Mouse (Mus musculus) intestine, embryonic 15.5 days (tissue): Measurements from ENCODE around the gene Ralgps1. TPM values are rescaled to one million over a fixed set of nuclear protein-coding genes. Genes with fewer than 3 reads are reported as not detected.

ENCODE experiments used
- ATAC-seq: fragments of 200-750 bp; cut with Nextera tagmentation; 2 replicates; pipeline ENCODE4 v1.8.0; 2017; ENCODE audit warnings: moderate TSS enrichment, moderate library complexity
- H3K27ac ChIP-seq: fragments of 300-500 bp; sonication (generic); 2 replicates; pipeline ENCODE4 v1.5.1; 2015; ENCODE audit warnings: mild to moderate bottlenecking, inconsistent platforms
- H3K27me3 ChIP-seq: fragments of 300-500 bp; sonication (generic); replicated peaks from 2 replicates; pipeline ENCODE4 v1.6.1; 2015; ENCODE audit warnings: inconsistent platforms
- H3K36me3 ChIP-seq: fragments of 300-500 bp; sonication (generic); 2 replicates; pipeline ENCODE4 v1.6.1; 2015; ENCODE audit warnings: inconsistent platforms
- H3K4me1 ChIP-seq: fragments of 300-500 bp; sonication (generic); replicated peaks from 2 replicates; pipeline ENCODE4 v1.6.1; 2015; ENCODE audit warnings: inconsistent platforms
- H3K4me2 ChIP-seq: fragments of 300-500 bp; sonication (generic); replicated peaks from 2 replicates; pipeline ENCODE4 v1.6.1; 2015; ENCODE audit warnings: mild to moderate bottlenecking, inconsistent platforms
- H3K4me3 ChIP-seq: fragments of 300-500 bp; sonication (generic); replicated peaks from 2 replicates; pipeline ENCODE4 v1.5.1; 2015; ENCODE audit warnings: inconsistent platforms
- H3K9ac ChIP-seq: fragments of 300-500 bp; sonication (generic); 2 replicates; pipeline ENCODE4 v1.6.1; 2015; ENCODE audit warnings: inconsistent platforms
- H3K9me3 ChIP-seq: fragments of 300-500 bp; sonication (generic); 2 replicates; pipeline ENCODE4 v1.6.1; 2016; ENCODE audit warnings: inconsistent platforms
- WGBS: fragments of 180-500 bp; shearing (Covaris S2); methylation state at CpG from one replicate; pipeline ENCODE4 v1.1.7; 2015; 5-methylcytosine and 5-hydroxymethylcytosine counted together
- polyA plus RNA-seq: library from polyadenylated mRNA; unstranded; fragments of >200 nt; fragmentation: Nextera tagmentation; extraction: Ambion mirVana; gene quantifications from 2 replicates; pipeline ENCODE4 v1.2.1, GENCODE M21; 2015

The Ralgps1 gene
- polyA plus RNA-seq, 1 experiment from 2014 or later = 5.5 TPM

DNA sequence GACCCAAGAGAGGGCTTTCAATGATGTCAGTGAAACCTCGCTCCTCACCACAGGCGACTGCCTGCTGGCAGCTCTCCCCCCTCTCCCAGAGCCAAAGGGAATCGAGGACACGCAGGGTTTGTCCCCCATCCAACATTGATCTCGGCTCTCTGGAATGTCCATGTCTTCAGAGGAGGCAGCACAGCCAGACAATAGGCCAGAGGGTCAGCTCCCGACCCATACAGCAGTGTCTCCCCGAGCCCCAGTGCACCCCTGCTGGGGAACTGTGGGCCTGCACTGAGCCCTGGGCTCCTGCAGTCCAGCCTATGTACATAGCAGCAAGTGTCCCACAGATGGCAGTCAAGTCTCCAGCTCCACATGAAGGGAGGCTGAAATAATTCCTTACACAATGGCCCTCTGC, 54.8 kb downstream of the Ralgps1 start:
- ATAC-seq = peak; percentile 81
- Histone ChIP-seq H3K27me3 (no peaks in the 10 kb centered on the region), H3K9me3 (no peaks in the 10 kb centered on the region), H3K27ac (peak overlapping the region; percentile 67), H3K4me1 (peaks cover 23% of the 10 kb centered on the region), H3K9ac (no peak overlapping the region), H3K4me2 (no peak overlapping the region), H3K4me3 (no peak overlapping the region), H3K36me3 (no peaks in the 10 kb centered on the region)
- WGBS = 34% methylated on average over 7 of the region's 7 CpGs

DNA sequence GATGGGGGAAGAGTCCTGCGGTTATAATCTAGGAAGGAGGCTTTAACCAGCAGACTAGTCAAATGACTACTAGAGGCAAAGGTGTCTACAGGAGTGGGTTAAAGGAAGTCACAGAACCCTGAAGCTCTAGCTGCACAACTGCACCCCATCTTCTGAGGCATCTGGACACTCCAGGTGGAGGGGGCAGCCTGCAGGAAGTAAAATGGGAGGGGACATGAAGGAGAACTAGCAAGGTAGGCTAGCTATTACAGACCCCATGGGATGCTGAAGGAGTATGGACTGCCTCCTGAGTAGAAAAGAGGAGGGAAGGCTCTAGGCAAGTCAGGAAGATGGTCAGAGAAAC, 55.3 kb downstream of the Ralgps1 start:
- H3K9ac ChIP-seq = no peak overlapping the region

DNA sequence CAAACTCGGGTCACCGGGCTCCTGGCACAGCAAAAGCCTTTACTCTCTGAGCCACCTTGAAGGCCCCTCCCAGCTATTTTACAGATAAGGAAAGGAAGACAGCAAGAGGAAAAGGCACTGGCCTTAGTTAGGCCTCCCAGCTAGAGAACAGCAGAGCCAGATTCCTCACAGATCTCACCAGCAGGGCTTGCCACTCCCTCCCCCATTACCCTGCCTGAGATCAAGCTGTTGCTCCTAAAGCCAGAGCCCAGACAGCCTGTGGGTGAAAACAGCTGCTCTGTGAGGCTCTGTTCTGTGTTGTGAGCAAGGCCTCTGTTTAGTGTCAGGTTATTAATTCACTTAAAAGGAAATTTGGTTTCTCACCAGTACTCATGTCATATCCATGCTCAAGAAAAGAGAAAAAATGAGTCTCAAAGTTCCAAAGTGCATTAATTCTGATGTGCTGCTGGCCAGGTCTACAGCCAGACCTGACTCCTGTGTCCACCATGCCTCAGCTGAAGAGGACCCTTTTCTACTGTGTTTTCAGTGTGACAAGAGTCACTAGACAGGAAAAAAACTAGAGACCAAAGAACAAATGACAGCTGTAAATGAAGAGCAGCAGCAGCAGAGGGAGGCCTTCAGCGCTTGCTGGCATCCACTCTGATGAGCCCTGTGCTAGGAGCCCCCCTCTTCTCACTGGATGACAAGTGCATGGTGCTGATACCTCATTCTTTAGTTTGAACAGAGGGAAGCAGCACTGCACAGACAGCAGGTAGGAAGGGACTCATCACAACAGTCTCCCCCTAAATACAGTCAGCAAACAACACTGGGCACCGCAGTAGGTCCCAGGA, 55.8 kb downstream of the Ralgps1 start:
- WGBS = 48% methylated on average over 4 of the region's 4 CpGs

More for the DNA sequence above, 55.3 kb downstream of the Ralgps1 start:
- Histone ChIP-seq H3K36me3 (no peaks in the 10 kb centered on the region), H3K4me3 (no peak overlapping the region), H3K4me1 (peaks cover 23% of the 10 kb centered on the region), H3K27me3 (no peaks in the 10 kb centered on the region), H3K27ac (peak overlapping the region; percentile 67), H3K9me3 (no peaks in the 10 kb centered on the region), H3K4me2 (no peak overlapping the region)
- no peak for ATAC-seq
- 79% methylated on average over 1 of the region's 1 CpGs for WGBS

DNA sequence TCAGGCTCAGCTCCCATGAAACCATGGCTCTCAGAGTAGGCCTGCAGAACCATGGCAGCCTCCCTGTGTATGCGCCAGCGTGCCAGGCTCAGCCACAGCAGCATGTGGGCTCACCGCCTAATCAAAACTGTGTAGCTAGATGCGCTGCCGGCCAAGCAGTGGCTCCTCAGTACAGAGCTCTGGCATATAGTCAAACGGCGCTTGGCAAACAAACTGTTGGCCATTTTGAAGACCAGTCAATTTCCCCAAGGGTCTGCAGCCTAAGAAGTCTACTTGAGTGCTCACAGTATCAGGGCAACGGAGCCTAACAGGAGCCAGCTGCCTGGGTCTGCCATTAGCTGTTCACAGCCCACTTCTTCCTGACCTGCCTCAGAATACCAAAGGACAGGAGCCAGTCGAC, 61.9 kb downstream of the Ralgps1 start:
- Histone ChIP-seq H3K9me3 (no peaks in the 10 kb centered on the region), H3K4me2 (no peak overlapping the region), H3K27me3 (no peaks in the 10 kb centered on the region), H3K9ac (no peak overlapping the region), H3K36me3 (no peaks in the 10 kb centered on the region), H3K4me3 (no peak overlapping the region), H3K4me1 (peaks cover under 1% of the 10 kb centered on the region; the same call in 1 of the 2 replicates), H3K27ac (no peak overlapping the region)
- ATAC-seq = no peak
- WGBS = 84% methylated on average over 9 of the region's 9 CpGs

More for the DNA sequence above, 55.8 kb downstream of the Ralgps1 start:
- Histone ChIP-seq H3K27me3 (no peaks in the 10 kb centered on the region), H3K4me3 (no peak overlapping the region), H3K9ac (no peak overlapping the region), H3K9me3 (no peaks in the 10 kb centered on the region), H3K4me2 (no peak overlapping the region), H3K4me1 (peaks cover 23% of the 10 kb centered on the region), H3K27ac (peak overlapping the region; percentile 67), H3K36me3 (no peaks in the 10 kb centered on the region)
- ATAC-seq = peak; percentile 84

DNA sequence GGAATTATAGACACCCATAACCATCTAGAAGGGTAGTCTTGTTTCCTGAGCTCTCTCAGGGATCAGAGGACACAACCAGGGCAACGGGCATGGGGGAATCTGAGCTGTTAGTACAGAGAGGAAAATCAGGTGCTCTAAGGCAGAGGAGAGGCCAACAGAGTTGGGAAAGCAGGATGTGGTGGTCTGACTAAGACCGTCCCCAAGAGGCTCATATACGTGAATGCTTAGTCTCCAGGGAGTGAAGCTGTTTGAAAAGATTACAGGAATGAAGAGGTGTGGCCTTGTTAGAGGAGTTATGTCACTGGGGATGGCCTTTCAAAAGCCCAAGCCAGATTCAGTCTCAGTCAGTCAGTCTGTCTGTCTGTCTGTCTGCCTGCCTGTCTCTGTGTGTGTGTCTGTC, 64.7 kb downstream of the Ralgps1 start:
- Histone ChIP-seq H3K4me1 (peaks cover 12% of the 10 kb centered on the region), H3K9me3 (no peaks in the 10 kb centered on the region), H3K9ac (no peak overlapping the region), H3K4me3 (no peak overlapping the region), H3K36me3 (no peaks in the 10 kb centered on the region), H3K27me3 (no peaks in the 10 kb centered on the region), H3K27ac (no peak overlapping the region), H3K4me2 (no peak overlapping the region)
- no peak for ATAC-seq
- 87% methylated on average over 3 of the region's 3 CpGs for WGBS

DNA sequence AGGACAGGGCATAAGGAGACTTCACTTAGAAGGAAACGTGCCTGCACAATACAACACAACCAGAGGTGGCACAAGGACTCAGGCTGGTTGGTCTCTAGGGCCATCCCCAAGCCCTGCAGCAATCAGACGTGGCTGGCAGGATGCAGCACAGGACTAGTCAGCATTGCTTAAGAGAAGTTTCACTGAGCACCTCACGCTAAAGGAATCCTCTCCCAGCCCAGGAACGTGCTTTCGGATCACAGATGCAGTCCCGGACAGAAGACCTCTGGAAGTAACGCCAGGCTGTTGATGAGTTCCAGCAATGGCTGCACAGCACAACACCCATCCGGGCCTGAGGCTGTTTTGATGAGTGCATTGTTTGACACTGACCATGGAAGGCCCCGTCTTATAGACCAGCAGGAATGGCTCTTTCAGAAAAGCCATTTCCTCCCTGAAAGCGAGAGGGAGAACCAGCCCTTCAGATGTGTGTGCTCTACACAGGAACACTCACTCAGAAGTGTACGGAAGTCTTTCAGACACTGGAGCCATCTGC, 67.8 kb downstream of the Ralgps1 start:
- Histone ChIP-seq H3K36me3 (no peaks in the 10 kb centered on the region), H3K4me2 (no peak overlapping the region), H3K9ac (no peak overlapping the region), H3K27ac (peak overlapping the region; percentile 65), H3K4me3 (no peak overlapping the region), H3K9me3 (no peaks in the 10 kb centered on the region), H3K4me1 (peaks cover 16% of the 10 kb centered on the region), H3K27me3 (no peaks in the 10 kb centered on the region)
- ATAC-seq = peak; percentile 48
- 50% methylated on average over 11 of the region's 11 CpGs for WGBS

DNA sequence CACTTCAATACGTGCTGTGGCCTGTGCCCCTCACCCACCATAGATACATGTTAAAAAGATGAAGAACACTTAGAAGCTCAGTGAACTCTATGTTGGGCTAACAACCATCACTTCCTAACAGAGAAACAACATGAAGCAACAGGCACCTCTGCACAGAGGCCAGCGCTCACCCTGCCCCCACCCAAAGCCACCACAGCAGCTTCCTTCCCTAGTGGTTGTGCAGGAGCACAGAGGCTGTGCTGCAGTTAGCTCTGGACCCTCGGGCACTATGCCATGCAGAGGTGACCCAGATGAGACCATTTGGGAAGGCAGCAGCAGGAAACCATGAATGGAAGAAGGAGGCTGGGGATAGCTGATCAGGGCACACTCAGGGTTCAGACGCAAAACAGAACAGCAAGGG, 68.5 kb downstream of the Ralgps1 start:
- peaks cover 16% of the 10 kb centered on the region for H3K4me1 ChIP-seq
- H3K9ac ChIP-seq = no peak overlapping the region
- no peak overlapping the region for H3K4me3 ChIP-seq
- H3K27me3 ChIP-seq = no peaks in the 10 kb centered on the region
- ATAC-seq = no peak
- no peaks in the 10 kb centered on the region for H3K36me3 ChIP-seq
- no peaks in the 10 kb centered on the region for H3K9me3 ChIP-seq
- WGBS = 71% methylated on average over 4 of the region's 4 CpGs
- no peak overlapping the region for H3K27ac ChIP-seq
- no peak overlapping the region for H3K4me2 ChIP-seq

DNA sequence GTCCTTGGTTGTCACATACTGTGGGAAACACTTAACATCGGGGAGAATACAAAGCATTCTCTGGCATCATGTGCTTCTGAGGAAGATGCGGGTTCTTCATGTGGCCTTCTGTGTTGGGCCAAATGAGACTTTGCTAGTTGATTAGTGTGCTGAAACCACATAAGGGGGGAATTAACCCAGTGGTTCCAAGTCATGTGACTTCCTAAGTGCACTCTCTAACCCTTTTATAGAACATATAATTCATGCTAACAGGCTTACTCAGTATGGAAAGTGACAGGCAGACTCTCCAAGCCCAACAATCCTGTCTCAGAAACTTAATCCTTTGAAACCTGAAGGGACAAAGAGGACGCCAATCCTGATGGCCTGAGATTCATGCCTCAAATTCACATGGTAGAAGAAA, 68.9 kb downstream of the Ralgps1 start:
- ATAC-seq = no peak
- Histone ChIP-seq H3K36me3 (no peaks in the 10 kb centered on the region), H3K4me3 (no peak overlapping the region), H3K9me3 (no peaks in the 10 kb centered on the region), H3K4me1 (peaks cover 16% of the 10 kb centered on the region), H3K4me2 (no peak overlapping the region), H3K9ac (no peak overlapping the region), H3K27ac (no peak overlapping the region), H3K27me3 (no peaks in the 10 kb centered on the region)
- 78% methylated on average over 3 of the region's 3 CpGs for WGBS

DNA sequence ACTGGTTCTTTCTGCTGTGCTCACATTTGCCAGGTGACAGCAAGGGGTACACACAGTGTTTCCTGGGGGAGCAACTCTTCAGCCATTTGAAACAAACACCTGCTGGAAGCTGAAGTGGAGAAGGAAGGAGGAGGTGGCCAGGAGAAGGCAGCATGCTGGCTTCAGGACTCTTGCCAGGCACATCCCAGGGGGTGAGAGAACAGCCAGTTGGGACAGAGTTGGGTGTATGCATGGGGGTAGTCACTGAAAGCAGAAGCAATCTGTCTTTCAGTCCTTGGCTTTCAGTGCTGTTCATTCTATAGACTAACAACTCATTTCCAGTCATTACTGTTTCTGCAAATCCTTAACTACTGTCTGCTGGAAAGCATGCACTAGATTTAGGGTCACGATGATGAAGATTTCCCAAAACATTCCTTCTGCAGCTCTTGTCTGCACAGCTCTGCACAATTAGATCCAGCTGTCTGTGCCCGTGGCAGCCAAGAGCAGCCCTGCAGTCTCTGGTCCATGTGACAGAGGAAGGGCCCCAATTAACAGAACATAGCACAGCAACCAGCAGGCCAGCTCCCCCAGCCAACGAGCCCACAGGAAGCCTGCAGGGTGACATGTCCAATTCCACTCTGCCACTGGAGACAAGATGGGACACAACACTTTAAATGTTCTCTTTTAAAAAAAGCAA, 70.8 kb downstream of the Ralgps1 start:
- H3K36me3 ChIP-seq = no peaks in the 10 kb centered on the region
- H3K4me2 ChIP-seq = no peak overlapping the region
- H3K4me1 ChIP-seq = peaks cover 16% of the 10 kb centered on the region
- no peaks in the 10 kb centered on the region for H3K27me3 ChIP-seq
- no peaks in the 10 kb centered on the region for H3K9me3 ChIP-seq
- no peak overlapping the region for H3K4me3 ChIP-seq
- H3K9ac ChIP-seq = no peak overlapping the region
- 0 out of 2 replicates have a peak overlapping the region, but pooled peaks have one; percentile 8 for H3K27ac ChIP-seq
- no peak for ATAC-seq
- 29% methylated on average over 3 of the region's 3 CpGs for WGBS

DNA sequence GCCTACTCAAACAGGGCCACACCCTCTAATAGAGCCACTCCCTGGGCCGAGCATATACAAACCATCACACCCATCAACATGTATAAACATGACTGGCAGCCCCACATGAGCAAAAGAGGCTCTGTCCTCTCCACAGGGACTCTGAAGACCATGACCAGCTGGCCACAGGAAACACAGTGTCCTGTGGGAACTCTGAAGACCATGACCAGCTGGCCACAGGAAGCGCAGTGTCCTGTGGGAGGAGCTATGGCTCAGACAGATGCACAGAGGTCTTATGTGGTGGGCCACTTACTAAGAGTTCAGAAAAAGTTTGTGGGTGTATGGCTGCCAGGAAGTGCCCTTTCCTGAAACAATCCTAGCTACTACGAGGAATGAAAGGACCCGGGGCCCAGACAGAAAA, 72.4 kb downstream of the Ralgps1 start:
- H3K9ac ChIP-seq = no peak overlapping the region
- H3K27ac ChIP-seq = no peak overlapping the region
- WGBS = 75% methylated on average over 4 of the region's 4 CpGs
- H3K4me2 ChIP-seq = no peak overlapping the region
- H3K36me3 ChIP-seq = no peaks in the 10 kb centered on the region
- peaks cover 10% of the 10 kb centered on the region for H3K4me1 ChIP-seq
- ATAC-seq = no peak
- H3K4me3 ChIP-seq = no peak overlapping the region
- H3K27me3 ChIP-seq = no peaks in the 10 kb centered on the region
- no peaks in the 10 kb centered on the region for H3K9me3 ChIP-seq

DNA sequence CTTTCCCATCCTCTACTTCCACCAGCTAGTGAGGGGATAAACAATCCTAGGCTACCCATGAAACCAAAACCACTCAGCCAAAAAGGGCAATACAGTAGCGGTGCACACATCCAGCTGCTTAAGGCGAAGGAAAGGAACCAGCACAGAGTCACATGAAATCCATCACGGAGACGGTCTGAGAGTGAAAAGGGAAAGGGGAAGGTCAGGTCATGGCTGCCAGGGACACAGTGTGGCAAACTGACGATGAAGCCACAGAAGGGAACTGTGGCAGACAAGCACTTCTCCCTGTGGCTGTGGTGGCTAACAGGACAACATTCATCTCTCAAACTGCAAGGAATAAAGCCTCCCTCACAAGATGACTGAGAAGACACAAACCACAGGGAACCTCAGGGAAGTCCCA, 76.2 kb downstream of the Ralgps1 start:
- H3K4me3 ChIP-seq = no peak overlapping the region
- H3K36me3 ChIP-seq = no peaks in the 10 kb centered on the region
- H3K27ac ChIP-seq = no peak overlapping the region
- H3K9ac ChIP-seq = no peak overlapping the region
- H3K27me3 ChIP-seq = no peaks in the 10 kb centered on the region
- peaks cover 4% of the 10 kb centered on the region for H3K4me1 ChIP-seq
- H3K9me3 ChIP-seq = no peaks in the 10 kb centered on the region
- ATAC-seq = no peak
- 79% methylated on average over 5 of the region's 5 CpGs for WGBS
- no peak overlapping the region for H3K4me2 ChIP-seq

DNA sequence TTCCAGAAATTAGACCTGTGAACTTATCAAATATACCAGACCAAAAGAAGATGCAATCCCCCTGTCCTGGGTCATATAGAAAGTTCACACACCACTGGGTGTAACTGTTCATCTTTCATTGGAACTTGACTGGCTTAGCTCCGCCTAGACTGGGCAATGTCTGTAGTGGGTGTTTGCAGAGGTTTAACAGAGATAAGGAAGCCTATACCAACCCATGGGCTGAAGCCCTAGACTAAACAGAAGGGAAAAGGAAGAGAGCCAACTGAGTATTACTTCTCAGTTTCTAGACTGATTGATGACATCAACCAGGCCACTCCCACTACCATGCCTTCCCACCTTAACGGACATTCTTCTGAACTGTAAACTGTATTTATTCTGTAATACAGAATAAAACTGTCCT, 79.2 kb downstream of the Ralgps1 start:
- no peak overlapping the region for H3K4me3 ChIP-seq
- no peaks in the 10 kb centered on the region for H3K4me1 ChIP-seq
- 0 out of 2 replicates have a peak, but pooled peaks have one; percentile 39 for ATAC-seq
- H3K36me3 ChIP-seq = no peaks in the 10 kb centered on the region
- 43% methylated on average over 2 of the region's 2 CpGs for WGBS
- no peak overlapping the region for H3K9ac ChIP-seq
- H3K4me2 ChIP-seq = no peak overlapping the region
- no peaks in the 10 kb centered on the region for H3K9me3 ChIP-seq
- H3K27me3 ChIP-seq = no peaks in the 10 kb centered on the region
- no peak overlapping the region for H3K27ac ChIP-seq
